Mouse (Mus musculus) kidney, adult 11 months (tissue): ENCODE results near the gene Gmds.

ENCODE experiments used
- DNase-seq: peaks from one replicate; pipeline ENCODE4 v3.0.0; 2022

Gene Gmds

GRCm38 (mm10) chr13:32145179-32145578 lies 193.4 kb downstream of the Gmds start:
- DNase-seq: no peak

- DNase-seq: no peak
Measured at GRCm38 (mm10) chr13:32143651-32144050, 194.9 kb downstream of the Gmds start.

- no peak for DNase-seq
Measured at GRCm38 (mm10) chr13:32134663-32135273, 203.8 kb downstream of the Gmds start.

- no peak for DNase-seq
Measured at GRCm38 (mm10) chr13:32129970-32130369, 208.6 kb downstream of the Gmds start.

- DNase-seq: no peak
Measured at GRCm38 (mm10) chr13:32118386-32118785, 220.2 kb downstream of the Gmds start.

- no peak for DNase-seq
Measured at GRCm38 (mm10) chr13:32115468-32115867, 223.1 kb downstream of the Gmds start.

GRCm38 (mm10) chr13:32113875-32114274 lies 224.7 kb downstream of the Gmds start:
- no peak for DNase-seq

- DNase-seq: no peak
Measured at GRCm38 (mm10) chr13:32088303-32088977, 250.1 kb downstream of the Gmds start.

GRCm38 (mm10) chr13:32080520-32081249 lies 257.9 kb downstream of the Gmds start:
- no peak for DNase-seq

GRCm38 (mm10) chr13:32073630-32074029 lies 264.9 kb downstream of the Gmds start:
- no peak for DNase-seq

- peak; percentile 22 for DNase-seq
Measured at GRCm38 (mm10) chr13:32055321-32055720, 283.2 kb downstream of the Gmds start.

- no peak for DNase-seq
Measured at GRCm38 (mm10) chr13:32053587-32053986, 285.0 kb downstream of the Gmds start.

GRCm38 (mm10) chr13:32047980-32048959 lies 290.3 kb downstream of the Gmds start:
- no peak for DNase-seq

GRCm38 (mm10) chr13:32046961-32047360 lies 291.6 kb downstream of the Gmds start:
- no peak for DNase-seq

- DNase-seq: no peak
Measured at GRCm38 (mm10) chr13:32042748-32043147, 295.8 kb downstream of the Gmds start.

- DNase-seq: no peak
Measured at GRCm38 (mm10) chr13:32040822-32041221, 297.7 kb downstream of the Gmds start.

GRCm38 (mm10) chr13:32036902-32037301 lies 301.6 kb downstream of the Gmds start:
- DNase-seq: no peak

GRCm38 (mm10) chr13:32034799-32035448 lies 303.6 kb downstream of the Gmds start:
- no peak for DNase-seq

- no peak for DNase-seq
Measured at GRCm38 (mm10) chr13:32034139-32034538, 304.4 kb downstream of the Gmds start.

GRCm38 (mm10) chr13:32026226-32026975 lies 312.1 kb downstream of the Gmds start:
- no peak for DNase-seq

GRCm38 (mm10) chr13:32024822-32025221 lies 313.7 kb downstream of the Gmds start:
- no peak for DNase-seq
